Mouse (Mus musculus) adrenal gland (tissue): ENCODE measurements around the gene Kcnj2.

Source experiments
- intact Hi-C: fragments of 180-260 bp; cut with DNase I; formaldehyde crosslinking; loops from one replicate; pipeline ENCODE4 v1.15.1; 2025

Kcnj2 gene

DNA sequence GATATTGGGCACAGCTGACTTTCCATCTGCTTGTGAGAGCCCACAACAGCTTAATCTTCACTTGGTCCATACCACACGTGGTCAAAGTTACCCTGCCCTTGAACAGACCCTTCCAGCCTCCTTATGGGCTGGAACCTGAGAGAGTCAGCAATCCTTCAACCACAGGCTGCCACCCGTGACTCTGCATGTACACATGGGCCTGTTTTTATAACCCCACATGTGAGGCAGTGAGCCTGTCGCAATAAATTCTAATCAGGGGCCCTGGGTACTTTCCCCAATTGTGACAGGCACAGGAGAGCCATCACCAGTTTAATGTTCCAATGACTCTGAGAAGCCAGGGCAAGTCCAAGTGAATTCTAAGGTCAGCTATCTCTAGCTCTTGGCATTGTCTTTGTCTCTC lies 22.8 kb downstream of the Kcnj2 start:
- intact Hi-C loops = no loop called here

DNA sequence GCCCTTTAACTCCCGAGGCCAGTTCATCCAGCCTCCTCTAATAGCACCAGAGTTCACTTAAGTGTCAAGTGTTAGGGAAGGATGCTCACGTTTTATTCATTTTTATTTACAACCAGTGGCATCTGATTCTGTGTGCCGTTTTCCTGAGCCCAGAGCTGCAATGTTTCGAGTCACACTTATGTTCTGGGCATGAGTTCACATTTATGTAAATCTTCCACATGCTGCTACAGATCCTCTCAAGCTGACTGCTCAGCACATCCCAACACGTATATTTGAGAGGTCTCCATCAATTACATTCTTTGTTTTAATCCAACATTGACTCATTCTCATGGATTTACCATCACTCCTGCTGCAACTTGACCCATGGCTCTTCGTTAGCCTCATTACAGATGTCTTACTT lies 25.2 kb downstream of the Kcnj2 start:
- intact Hi-C loops = no loop called here

DNA sequence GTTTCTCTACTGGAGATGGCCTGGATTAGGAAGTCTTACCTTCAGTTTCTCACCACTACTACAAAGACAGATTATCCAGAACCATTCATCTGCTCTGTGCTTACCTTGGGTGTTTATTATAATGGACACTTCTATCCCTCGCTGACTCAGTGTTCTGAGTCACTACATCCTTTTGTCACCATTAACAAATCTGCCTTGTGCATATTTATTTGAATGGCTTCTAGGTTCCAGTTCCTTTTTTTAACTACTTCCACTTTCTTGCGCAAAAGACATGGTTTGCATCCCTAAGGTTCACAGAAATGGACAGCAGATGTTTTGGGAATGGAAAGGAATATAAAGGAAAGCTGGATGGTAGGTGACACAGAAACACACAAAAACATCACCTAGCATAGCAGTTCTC lies 27.0 kb downstream of the Kcnj2 start:
- intact Hi-C loops = no loop called here

DNA sequence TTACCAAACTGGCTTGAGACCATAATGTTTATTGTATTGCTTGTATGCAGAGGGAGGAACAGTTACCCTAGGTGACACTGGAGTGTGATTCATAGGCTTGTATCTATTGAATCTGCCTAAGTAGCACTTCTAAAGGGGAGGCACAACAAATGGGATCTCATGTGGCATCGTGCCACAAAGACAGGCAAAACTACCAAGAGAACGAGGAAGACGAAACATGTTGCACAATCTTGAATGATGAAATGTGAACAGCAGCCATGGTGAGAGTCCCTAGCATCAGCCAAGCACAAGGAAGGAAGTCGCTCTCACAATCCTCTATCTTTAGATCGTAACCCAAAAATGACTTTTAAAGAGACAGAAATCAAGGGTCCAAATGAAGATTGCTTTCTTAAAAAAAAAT lies 30.6 kb downstream of the Kcnj2 start:
- intact Hi-C loops = no loop called here

DNA sequence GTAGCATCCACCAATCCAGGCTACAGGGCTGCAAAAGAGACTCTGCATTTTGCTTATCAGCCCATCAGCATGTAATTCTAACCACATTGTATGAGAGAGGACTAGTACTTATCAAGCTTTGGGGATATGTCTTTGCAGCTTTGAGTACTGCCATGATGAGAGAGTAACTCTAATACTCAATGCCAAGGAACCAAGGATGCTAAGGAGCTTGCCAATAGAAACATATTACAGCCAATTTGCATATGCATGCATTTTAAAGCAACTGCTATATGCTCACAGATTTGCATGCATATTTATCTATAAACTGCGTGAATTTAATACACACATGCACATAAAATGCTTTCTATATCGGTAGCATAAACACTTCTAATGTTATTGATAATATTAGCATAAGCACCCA lies 34.2 kb downstream of the Kcnj2 start:
- intact Hi-C loops = no loop called here

DNA sequence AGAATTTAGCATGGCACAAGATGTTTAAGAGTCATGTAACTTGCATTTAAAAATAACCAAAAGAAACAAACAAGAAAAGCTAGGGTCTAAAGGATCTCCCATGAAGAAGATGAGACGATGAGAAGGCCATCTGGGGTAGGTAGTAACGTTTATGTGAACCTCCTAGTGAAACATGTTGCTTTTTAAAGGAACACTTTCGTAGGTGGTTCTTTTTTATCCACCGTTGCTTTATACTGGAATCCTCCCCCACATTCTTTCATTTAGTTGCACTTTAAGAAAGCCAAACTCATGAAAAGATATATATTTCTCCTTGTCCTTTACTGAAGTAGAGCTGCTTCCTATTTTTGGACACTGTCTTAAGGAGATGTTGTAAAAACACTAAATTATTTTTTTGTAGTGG lies 34.7 kb downstream of the Kcnj2 start:
- intact Hi-C loops = no loop called here

DNA sequence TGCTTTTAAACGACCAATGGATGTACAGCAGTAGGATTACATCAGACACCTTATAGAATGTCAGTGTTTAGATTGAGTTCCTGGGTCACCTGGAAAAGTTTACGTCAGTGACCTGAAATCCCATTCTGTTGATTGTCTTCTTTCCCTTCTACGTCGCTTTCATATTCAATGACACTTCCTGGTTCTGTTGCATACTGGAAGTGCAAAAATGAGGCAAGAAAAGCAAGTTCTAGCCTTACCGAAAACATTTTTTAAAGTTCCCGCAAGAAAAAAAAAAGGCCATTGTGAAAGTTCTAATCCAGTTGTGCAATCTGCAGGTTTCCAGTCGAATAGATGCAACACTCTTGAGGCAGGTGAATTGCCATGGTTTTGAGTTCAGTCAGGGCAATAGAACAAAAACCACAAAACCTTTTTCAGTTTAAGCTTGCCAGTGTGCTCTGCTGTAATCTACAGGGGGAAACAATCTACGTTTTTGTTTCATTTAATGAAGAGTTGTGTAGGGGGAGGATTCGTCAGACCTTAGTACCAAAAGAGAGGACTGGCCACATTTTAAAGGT lies 35.7 kb downstream of the Kcnj2 start:
- intact Hi-C loops = no loop called here

DNA sequence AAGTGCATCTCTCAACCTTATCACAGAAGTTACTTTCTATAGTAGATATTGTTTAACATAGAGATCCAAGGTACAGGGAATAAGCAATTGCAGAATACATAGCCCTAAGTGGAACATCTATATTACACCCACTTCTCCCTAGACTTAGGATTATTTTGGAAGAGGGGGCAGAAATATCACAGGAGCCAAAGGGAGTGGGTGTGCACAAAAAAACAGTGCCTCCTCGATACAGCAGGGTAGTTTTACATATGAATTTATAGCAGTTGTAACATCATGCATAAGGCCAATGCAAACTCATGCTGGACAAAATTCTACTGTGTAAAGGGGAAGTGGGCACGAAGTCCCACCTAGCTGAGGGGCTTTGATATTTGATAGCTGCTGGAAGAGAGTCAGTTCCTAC lies 38.5 kb downstream of the Kcnj2 start:
- intact Hi-C loops = no loop called here

DNA sequence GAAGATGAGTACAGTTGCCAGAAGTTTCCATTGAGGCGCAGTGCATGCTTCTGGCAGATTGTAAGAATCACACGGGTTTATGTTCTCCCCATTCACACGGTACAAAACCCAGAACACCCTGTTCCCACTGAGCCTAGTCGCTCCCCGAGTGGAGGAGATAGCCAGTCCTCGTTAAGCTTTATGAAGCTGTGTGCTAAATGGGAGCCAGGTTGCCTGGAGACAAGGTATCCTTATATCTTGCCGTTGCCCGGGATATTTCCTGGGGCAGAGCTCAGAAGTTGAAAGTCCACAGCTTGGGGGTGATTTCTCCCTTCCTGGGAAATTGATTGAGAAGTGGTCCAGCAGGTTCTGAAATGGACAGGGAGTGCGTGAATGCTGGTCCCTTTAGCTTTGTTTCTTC lies 42.2 kb downstream of the Kcnj2 start:
- intact Hi-C loops = no loop called here

DNA sequence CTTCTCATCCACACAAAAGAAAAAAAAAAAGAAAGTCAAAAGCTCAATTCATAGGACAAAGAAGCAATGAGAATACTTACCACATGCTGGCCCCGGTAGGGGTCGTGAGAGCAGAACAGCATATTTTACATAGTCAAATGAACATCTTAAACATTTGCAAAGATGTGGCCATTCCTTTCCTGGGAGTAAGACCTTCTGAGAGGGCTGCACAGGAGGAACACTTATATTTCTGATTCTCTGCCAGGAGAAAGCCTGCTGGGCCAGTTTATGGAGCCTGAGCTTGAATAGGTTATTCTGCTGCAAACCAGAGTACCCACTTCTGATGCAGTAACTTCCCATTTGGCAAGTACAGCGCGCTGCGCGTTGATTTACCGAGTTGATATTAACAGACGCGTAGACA lies 55.5 kb downstream of the Kcnj2 start:
- intact Hi-C loops = no loop called here

DNA sequence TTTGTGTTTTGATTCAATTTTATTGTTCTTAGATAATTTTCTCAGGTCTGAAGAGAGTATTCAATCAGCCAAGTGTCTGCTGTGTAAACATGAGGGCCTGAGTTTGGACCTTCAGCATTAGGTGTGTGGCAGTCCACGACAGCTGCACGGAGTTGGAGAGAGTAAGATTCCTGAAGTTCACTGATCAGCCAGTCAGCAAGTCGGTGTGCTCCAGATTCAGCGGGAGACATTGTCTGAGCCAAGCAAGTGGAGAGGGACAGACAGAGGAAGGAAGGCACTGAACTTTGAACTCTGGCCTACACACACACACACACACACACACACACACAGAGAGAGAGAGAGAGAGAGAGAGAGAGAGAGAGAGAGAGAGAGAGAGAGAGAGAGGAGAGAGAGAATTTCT lies 57.4 kb downstream of the Kcnj2 start:
- intact Hi-C loops = no loop called here

DNA sequence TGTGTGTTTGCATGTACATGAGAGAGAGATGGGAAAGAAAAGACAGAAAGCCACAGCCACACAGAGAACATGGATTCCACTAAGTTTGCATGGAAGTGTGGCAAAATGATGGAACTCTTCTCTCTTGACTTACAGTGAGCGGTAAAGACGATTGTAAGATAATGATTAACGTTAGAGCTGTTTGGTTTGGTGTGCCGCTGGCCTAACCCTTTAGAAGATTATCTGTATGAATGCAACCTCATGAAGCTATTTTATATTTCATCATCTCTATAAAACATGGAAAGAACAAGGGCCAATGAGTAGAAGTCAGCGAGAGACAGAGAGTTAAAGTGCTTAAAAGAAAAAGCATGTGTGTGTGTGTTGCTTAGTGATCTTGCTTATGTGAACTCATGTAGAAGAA lies 60.0 kb downstream of the Kcnj2 start:
- intact Hi-C loops = no loop called here
